Mouse (Mus musculus): ENCODE measurements around the gene Lsm2. TPM values are rescaled to one million over a fixed set of nuclear protein-coding genes. Genes with fewer than 3 reads are reported as not detected.
"Not testable (repeated sequence)": the region's sequence is repeated elsewhere in the genome, so short reads cannot be mapped to it uniquely, and the experiment has no call there.

The Lsm2 gene
- polyA plus RNA-seq, 1 experiment from 2014 or later: 178 TPM

GRCm38 (mm10) chr17:34948721-34949552 is 32.7 kb upstream of the Lsm2 start:
- H3K27ac ChIP-seq: peak overlapping the region; percentile 96
- peaks cover 23% of the 10 kb centered on the region for H3K36me3 ChIP-seq
- not testable (repeated sequence) for H3K4me2 ChIP-seq; DNase-seq; H3K27me3 ChIP-seq; H3K9me3 ChIP-seq (replicated peaks); H3K4me3 ChIP-seq (replicated peaks)
- WGBS (ENCODE audit: insufficient replicate concordance): 36% methylated on average over 9 of the region's 9 CpGs
- H3K4me1 ChIP-seq (replicated peaks): peaks cover 38% of the 10 kb centered on the region
- 0 out of 2 replicates have a peak overlapping the region, but pooled peaks have one; percentile 97 for H3K9ac ChIP-seq
- ATAC-seq (ENCODE audit: low read depth): peak; percentile 19; the same call in 1 of the 2 replicates

DNA sequence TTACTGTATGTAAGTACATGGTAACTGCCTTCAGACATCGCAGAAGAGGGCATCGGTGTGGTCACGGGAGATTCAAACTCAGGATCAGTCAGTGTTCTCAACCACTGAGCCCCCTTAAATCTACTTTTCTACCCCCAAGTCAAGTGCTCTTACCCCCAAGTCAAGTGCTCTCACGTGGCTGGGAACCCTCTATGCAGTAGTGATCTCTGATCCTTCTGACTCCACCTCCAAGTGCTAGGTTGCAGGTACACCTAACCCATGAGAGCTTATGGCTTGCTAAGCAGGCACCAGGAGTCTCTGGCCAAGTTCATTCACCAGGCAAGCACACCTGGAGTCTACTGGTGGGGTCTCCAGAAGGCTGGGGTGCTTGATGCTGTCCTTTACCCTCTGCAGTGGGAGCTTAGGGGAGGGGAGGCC is 32.1 kb upstream of the Lsm2 start:
- DNase-seq (peak; percentile 35), ATAC-seq (ENCODE audit: low read depth) (peak; percentile 56)
- H3K9ac ChIP-seq: peak overlapping the region; percentile 97
- peaks cover 23% of the 10 kb centered on the region for H3K36me3 ChIP-seq
- WGBS (ENCODE audit: insufficient replicate concordance): 12% methylated on average over 4 of the region's 4 CpGs
- H3K27ac ChIP-seq: peak overlapping the region; percentile 96
- H3K9me3 ChIP-seq (replicated peaks): no peaks in the 10 kb centered on the region
- peaks cover 36% of the 10 kb centered on the region for H3K4me1 ChIP-seq (replicated peaks)
- H3K4me2 ChIP-seq: peak overlapping the region; percentile 95
- 0 out of 2 replicates have a peak, but pooled peaks cover under 1% of the 10 kb centered on the region for H3K27me3 ChIP-seq
- peak overlapping the region; percentile 82 for H3K4me3 ChIP-seq (replicated peaks)

DNA sequence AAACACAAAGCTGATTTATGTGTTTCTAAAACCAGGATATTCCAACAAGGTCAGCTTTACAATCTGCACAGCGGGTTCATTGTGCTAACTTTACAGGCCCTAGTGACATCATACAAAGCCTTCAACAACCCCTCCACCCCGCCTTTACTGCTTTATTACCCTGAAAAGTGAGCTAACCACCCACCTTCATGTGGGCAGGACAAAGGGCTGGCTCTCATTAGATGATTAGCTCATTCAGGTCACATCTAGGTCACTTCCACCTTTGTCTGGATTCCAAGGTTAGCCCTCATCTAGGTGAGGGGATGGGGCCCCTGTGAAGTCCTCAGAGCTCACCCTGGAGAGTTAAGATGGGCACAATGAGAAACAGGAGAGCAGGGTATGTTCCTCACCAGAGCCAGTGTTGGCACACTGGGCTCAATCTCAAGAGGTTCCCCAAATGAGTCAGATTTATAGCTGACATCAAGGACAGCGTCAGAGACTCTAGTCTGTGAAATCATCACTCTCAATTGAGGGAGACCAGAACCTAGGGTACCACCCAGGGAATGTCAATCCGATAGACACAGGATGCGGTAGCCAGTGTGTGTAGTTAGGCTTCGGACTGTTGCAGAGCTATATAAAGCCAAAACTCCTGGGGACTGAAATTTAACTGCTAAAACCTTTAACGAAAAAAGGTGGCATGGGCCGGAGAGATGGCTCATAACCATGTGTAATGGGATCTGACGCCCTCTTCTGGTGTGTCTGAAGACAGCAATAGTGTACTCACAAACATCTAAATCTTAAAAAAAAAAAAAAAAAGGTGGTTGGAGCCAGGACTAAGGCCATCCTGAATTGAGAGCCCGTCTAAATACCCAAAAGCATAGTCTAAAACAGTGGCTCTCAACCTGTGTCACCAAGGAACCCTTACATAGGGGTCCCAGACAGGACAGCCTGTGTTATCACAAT is 30.9 kb upstream of the Lsm2 start:
- WGBS (ENCODE audit: insufficient replicate concordance): 17% methylated on average over 10 of the region's 10 CpGs
- H3K27ac ChIP-seq: peak overlapping the region; percentile 96
- peak overlapping the region; percentile 97 for H3K9ac ChIP-seq
- no peak for DNase-seq
- no peak for ATAC-seq (ENCODE audit: low read depth)
- H3K4me1 ChIP-seq (replicated peaks): peaks cover 35% of the 10 kb centered on the region
- H3K9me3 ChIP-seq (replicated peaks): no peaks in the 10 kb centered on the region
- H3K36me3 ChIP-seq: peaks cover 23% of the 10 kb centered on the region
- peaks cover 13% of the 10 kb centered on the region for H3K27me3 ChIP-seq
- peak overlapping the region; percentile 82 for H3K4me3 ChIP-seq (replicated peaks)
- peak overlapping the region; percentile 95 for H3K4me2 ChIP-seq

DNA sequence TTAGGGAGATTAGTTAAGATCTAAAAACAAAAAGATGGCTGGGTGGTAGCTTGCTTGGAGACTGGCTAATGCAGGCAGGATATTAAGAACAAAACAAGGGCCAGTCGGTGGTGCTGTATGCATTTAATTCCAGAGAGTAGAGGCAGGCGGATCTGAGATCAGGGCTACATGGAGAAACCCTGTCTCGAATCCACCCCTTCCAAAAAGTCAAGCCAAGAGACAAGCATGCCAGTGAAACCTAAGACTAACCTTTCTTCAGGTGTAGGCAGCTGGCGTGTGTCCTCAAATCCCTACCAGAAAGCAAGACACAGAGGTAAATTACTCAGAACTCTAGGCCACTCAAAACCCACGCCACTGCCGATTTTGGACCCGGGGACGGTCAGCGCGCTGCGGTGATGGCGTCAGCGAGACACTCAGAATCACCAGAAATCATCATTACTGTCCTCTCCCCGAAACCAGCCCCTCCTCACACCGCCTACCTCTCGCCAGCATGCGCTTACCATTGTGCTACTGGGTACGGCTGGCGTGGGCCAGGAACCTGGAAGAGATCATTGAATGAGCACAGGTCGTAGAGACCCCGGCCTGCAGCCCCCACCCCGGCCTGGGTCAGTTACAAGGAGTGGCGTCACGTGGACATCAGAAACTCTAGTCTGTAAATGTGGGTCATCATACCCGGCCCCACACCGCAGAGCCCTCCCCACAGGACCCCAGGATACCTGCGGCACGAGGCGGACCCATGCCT is 29.9 kb upstream of the Lsm2 start:
- DNase-seq (no peak), ATAC-seq (ENCODE audit: low read depth) (peak; percentile 8; the same call in 1 of the 2 replicates)
- Histone ChIP-seq H3K4me3 (replicated peaks) (peak overlapping the region; percentile 82), H3K9me3 (replicated peaks) (no peaks in the 10 kb centered on the region), H3K36me3 (peaks cover 23% of the 10 kb centered on the region), H3K9ac (peak overlapping the region; percentile 97), H3K4me2 (peak overlapping the region; percentile 95), H3K4me1 (replicated peaks) (peaks cover 35% of the 10 kb centered on the region), H3K27ac (peak overlapping the region; percentile 96), H3K27me3 (peaks cover 21% of the 10 kb centered on the region)
- WGBS (ENCODE audit: insufficient replicate concordance): under 1% methylated on average over 29 of the region's 29 CpGs

GRCm38 (mm10) chr17:34952378-34953040 is 29.2 kb upstream of the Lsm2 start:
- no peaks in the 10 kb centered on the region for H3K9me3 ChIP-seq (replicated peaks)
- DNase-seq (peak; percentile 74), ATAC-seq (ENCODE audit: low read depth) (peak; percentile 66)
- peaks cover 23% of the 10 kb centered on the region for H3K36me3 ChIP-seq
- peak overlapping the region; percentile 96 for H3K27ac ChIP-seq
- H3K4me1 ChIP-seq (replicated peaks): peaks cover 35% of the 10 kb centered on the region
- peaks cover 28% of the 10 kb centered on the region for H3K27me3 ChIP-seq
- WGBS (ENCODE audit: insufficient replicate concordance): under 1% methylated on average over 23 of the region's 23 CpGs
- H3K9ac ChIP-seq: peak overlapping the region; percentile 97
- H3K4me3 ChIP-seq (replicated peaks): peak overlapping the region; percentile 82
- peak overlapping the region; percentile 95 for H3K4me2 ChIP-seq

DNA sequence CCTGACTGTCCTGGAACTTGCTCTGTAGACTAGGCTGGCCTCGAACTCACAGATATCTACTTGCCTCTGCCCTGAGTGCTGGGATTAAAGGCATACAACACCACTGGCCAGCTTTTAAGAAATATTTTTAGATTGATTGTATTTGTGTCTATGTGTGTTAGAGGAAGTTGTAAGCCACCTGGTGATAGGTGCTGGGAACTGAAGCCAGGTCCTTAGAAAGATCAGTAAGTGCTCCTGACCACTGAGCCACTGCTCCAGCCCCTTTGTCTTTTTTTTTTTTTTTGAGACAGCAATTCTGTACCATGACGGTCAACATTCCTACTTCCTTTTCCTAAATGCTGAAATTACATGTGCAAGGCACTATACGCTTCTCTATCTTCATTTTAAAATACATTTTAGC is 28.4 kb upstream of the Lsm2 start:
- peak overlapping the region; percentile 97 for H3K9ac ChIP-seq
- peak overlapping the region; percentile 82 for H3K4me3 ChIP-seq (replicated peaks)
- peaks cover 23% of the 10 kb centered on the region for H3K36me3 ChIP-seq
- H3K27ac ChIP-seq: peak overlapping the region; percentile 96; the same call in 1 of the 2 replicates
- ATAC-seq (ENCODE audit: low read depth): no peak
- H3K9me3 ChIP-seq (replicated peaks): no peaks in the 10 kb centered on the region
- WGBS (ENCODE audit: insufficient replicate concordance): 64% methylated on average over 3 of the region's 3 CpGs
- H3K27me3 ChIP-seq: peaks cover 32% of the 10 kb centered on the region
- H3K4me1 ChIP-seq (replicated peaks): peaks cover 35% of the 10 kb centered on the region
- peak overlapping the region; percentile 95 for H3K4me2 ChIP-seq
- DNase-seq: no peak

DNA sequence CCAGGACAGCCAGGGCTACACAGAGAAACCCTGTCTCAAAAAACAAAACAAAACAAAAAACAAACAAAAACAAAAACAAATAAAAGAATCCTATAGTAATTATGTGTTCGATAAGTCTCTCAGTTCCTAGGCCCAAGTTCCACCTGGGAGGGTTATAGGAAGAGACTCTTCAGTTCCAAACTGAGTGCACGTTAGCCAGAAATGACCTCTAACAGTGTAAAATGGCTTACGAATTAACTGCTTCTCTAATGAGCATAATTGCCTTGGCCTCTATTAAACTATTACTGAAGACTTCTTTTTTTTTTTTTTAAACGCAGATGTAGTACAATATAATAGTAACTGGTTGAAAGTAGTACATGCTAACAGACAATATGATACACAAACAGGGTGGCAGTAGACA is 27.8 kb upstream of the Lsm2 start:
- WGBS (ENCODE audit: insufficient replicate concordance): 83% methylated on average over 4 of the region's 4 CpGs
- no peak overlapping the region for H3K4me2 ChIP-seq
- H3K9ac ChIP-seq: no peak overlapping the region
- H3K4me1 ChIP-seq (replicated peaks): peaks cover 32% of the 10 kb centered on the region
- H3K4me3 ChIP-seq (replicated peaks): no peak overlapping the region
- no peak for DNase-seq
- no peak overlapping the region for H3K27ac ChIP-seq
- H3K9me3 ChIP-seq (replicated peaks): no peaks in the 10 kb centered on the region
- peaks cover 23% of the 10 kb centered on the region for H3K36me3 ChIP-seq
- H3K27me3 ChIP-seq: peaks cover 35% of the 10 kb centered on the region
- no peak for ATAC-seq (ENCODE audit: low read depth)

DNA sequence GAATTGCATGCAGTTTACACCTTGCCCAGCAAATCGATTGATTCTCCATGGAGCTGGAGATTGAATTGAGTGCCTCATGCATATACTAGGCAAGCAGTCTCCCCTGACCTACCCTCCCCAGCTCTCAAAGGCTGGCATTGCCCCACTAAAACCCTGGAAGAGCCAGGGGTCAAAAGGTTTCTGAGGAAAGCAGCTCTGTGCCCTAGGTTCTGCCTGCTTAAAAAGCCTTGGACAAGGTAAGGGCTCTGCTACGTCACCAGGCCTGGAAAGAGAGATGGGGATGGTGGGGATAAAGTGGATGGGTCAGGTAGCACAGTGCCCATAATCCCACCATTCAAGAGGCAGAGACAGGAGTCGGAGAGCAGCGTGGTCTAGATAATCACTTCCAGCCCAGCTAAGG is 26.8 kb upstream of the Lsm2 start:
- peaks cover 34% of the 10 kb centered on the region for H3K4me1 ChIP-seq (replicated peaks)
- no peak overlapping the region for H3K27ac ChIP-seq
- no peak for DNase-seq
- peaks cover 43% of the 10 kb centered on the region for H3K27me3 ChIP-seq
- no peak overlapping the region for H3K4me2 ChIP-seq
- 75% methylated on average over 4 of the region's 4 CpGs for WGBS (ENCODE audit: insufficient replicate concordance)
- no peaks in the 10 kb centered on the region for H3K9me3 ChIP-seq (replicated peaks)
- H3K36me3 ChIP-seq: peaks cover 17% of the 10 kb centered on the region
- no peak overlapping the region for H3K9ac ChIP-seq
- ATAC-seq (ENCODE audit: low read depth): no peak
- H3K4me3 ChIP-seq (replicated peaks): no peak overlapping the region

DNA sequence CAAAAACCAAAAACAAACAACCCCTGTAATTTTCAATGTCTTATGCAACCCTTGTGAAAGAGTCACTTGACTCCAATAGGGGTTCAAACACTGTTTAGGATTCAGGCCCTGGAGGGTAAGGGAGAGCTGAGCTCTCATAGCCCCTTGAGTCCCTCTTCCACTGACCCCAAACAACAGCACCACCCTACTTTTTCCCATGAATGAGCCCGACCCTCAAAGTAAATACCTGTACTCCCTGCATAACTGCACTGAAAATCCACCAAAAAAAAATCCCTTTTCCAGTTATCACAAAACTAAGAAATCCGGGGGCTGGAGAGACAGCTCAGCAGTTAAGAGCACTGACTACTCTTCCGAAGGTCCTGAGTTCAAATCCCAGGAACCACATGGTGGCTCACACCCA is 25.8 kb upstream of the Lsm2 start:
- Histone ChIP-seq H3K36me3 (peaks cover 6% of the 10 kb centered on the region), H3K27me3 (peaks cover 49% of the 10 kb centered on the region), H3K27ac (no peak overlapping the region), H3K9ac (no peak overlapping the region), H3K4me1 (replicated peaks) (peaks cover 33% of the 10 kb centered on the region), H3K4me2 (no peak overlapping the region), H3K4me3 (replicated peaks) (no peak overlapping the region), H3K9me3 (replicated peaks) (no peaks in the 10 kb centered on the region)
- no peak for DNase-seq
- no peak for ATAC-seq (ENCODE audit: low read depth)
- WGBS (ENCODE audit: insufficient replicate concordance): 60% methylated on average over 3 of the region's 3 CpGs

DNA sequence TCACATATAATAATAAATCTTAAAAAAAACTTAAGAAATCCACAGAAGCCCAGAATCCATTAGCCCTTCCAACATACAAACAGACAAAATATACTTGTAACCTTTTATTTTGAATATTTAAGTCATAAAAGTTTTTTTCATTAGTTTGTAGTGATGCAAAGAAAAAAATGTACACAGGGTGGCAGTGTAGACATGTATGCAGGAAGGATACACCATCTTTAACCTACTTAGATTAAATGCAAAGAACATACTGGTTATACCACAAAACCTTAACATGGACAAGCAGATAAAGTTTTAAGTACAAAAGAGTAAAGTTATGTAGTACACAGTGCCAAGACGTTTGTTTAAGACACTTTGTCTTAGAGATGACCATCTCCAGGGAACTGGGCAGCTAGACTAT is 25.3 kb upstream of the Lsm2 start:
- H3K36me3 ChIP-seq: peaks cover 2% of the 10 kb centered on the region
- H3K4me2 ChIP-seq: no peak overlapping the region
- WGBS (ENCODE audit: insufficient replicate concordance): 29% methylated on average over 1 of the region's 1 CpGs
- H3K9me3 ChIP-seq (replicated peaks): no peaks in the 10 kb centered on the region
- H3K9ac ChIP-seq: no peak overlapping the region
- ATAC-seq (ENCODE audit: low read depth): no peak
- H3K4me1 ChIP-seq (replicated peaks): peaks cover 28% of the 10 kb centered on the region
- peaks cover 52% of the 10 kb centered on the region for H3K27me3 ChIP-seq
- no peak overlapping the region for H3K27ac ChIP-seq
- H3K4me3 ChIP-seq (replicated peaks): no peak overlapping the region
- DNase-seq: no peak
